Mouse (Mus musculus) urinary bladder, postnatal 25 days (tissue): ENCODE measurements around the gene Cass4.
A peak's percentile ranks its signal among the peaks of the same experiment; 100 is the strongest.

Source experiments
- DNase-seq: peaks from one replicate; pipeline ENCODE4 v3.0.0; 2022; ENCODE audit warnings: low spot score

Gene Cass4

GRCm38 (mm10) chr2:172390341-172390740, 3.3 kb upstream of the Cass4 start:
- no peak for DNase-seq

- no peak for DNase-seq
Observed at GRCm38 (mm10) chr2:172392041-172392521, 1.5 kb upstream of the Cass4 start.

GRCm38 (mm10) chr2:172394052-172394392, 428 bp downstream of the Cass4 start:
- no peak for DNase-seq

GRCm38 (mm10) chr2:172394671-172395070, 1.1 kb downstream of the Cass4 start:
- DNase-seq = no peak

- DNase-seq = no peak
Observed at GRCm38 (mm10) chr2:172395961-172396360, 2.4 kb downstream of the Cass4 start.

- DNase-seq = no peak
Observed at GRCm38 (mm10) chr2:172399901-172400300, 6.3 kb downstream of the Cass4 start.

- DNase-seq = no peak
Observed at GRCm38 (mm10) chr2:172401116-172401825, 7.7 kb downstream of the Cass4 start.

GRCm38 (mm10) chr2:172404239-172404638, 10.6 kb downstream of the Cass4 start:
- DNase-seq = no peak

GRCm38 (mm10) chr2:172405011-172405410, 11.4 kb downstream of the Cass4 start:
- no peak for DNase-seq

GRCm38 (mm10) chr2:172406173-172406572, 12.6 kb downstream of the Cass4 start:
- no peak for DNase-seq

- DNase-seq = no peak
Observed at GRCm38 (mm10) chr2:172407499-172407898, 13.9 kb downstream of the Cass4 start.

GRCm38 (mm10) chr2:172410686-172411085, 17.1 kb downstream of the Cass4 start:
- DNase-seq = no peak

- no peak for DNase-seq
Observed at GRCm38 (mm10) chr2:172411091-172411490, 17.5 kb downstream of the Cass4 start.

GRCm38 (mm10) chr2:172412454-172412853, 18.9 kb downstream of the Cass4 start:
- no peak for DNase-seq

GRCm38 (mm10) chr2:172413273-172413672, 19.7 kb downstream of the Cass4 start:
- DNase-seq = no peak

GRCm38 (mm10) chr2:172413894-172414293, 20.3 kb downstream of the Cass4 start:
- no peak for DNase-seq

GRCm38 (mm10) chr2:172416218-172416617, 22.6 kb downstream of the Cass4 start:
- DNase-seq = no peak

GRCm38 (mm10) chr2:172416876-172417275, 23.3 kb downstream of the Cass4 start:
- DNase-seq = no peak

- no peak for DNase-seq
Observed at GRCm38 (mm10) chr2:172418208-172418607, 24.6 kb downstream of the Cass4 start.

- no peak for DNase-seq
Observed at GRCm38 (mm10) chr2:172430609-172431008, 37.0 kb downstream of the Cass4 start.

GRCm38 (mm10) chr2:172433746-172434145, 40.2 kb downstream of the Cass4 start:
- DNase-seq = no peak

- no peak for DNase-seq
Observed at GRCm38 (mm10) chr2:172437371-172437952, 43.9 kb downstream of the Cass4 start.

- peak; percentile 99 for DNase-seq
Observed at GRCm38 (mm10) chr2:172439843-172440639, 46.4 kb downstream of the Cass4 start, which contains the start of gene Rtf2. Gene Rtf2, plus strand, starts transcription at chr2:172440556.
